Mouse (Mus musculus): ENCODE measurements around the gene Ncbp1.

- TF ChIP-seq EP300 (IDR thresholded peaks at IDR 0.05; ENCODE audit: insufficient read depth, low read depth, low read length) (no peak), POLR2A (IDR thresholded peaks at IDR 0.05; ENCODE audit: insufficient read depth, low read length) (no peak)
Measured at GRCm38 (mm10) chr4:46151903-46152544, 13.6 kb downstream of the Ncbp1 start.
